Mouse (Mus musculus) large intestine, adult 2 months (tissue): ENCODE measurements at regions not wholly inside any gene's neighbourhood (a gene's known extent, or its start where the extent isn't known, plus 50 kb on each side); places are given as distances from the start of the nearest gene placed in this dataset.

Experiments used
- DNase-seq: peaks from one replicate; pipeline ENCODE4 v3.0.0-alpha.2; 2012; ENCODE audit warnings: low read depth, low spot score
- WGBS: fragments of 180-500 bp; shearing (Covaris S2); methylation state at CpG from one replicate; pipeline ENCODE4 v1.1.7; 2018; 5-methylcytosine and 5-hydroxymethylcytosine counted together

DNA sequence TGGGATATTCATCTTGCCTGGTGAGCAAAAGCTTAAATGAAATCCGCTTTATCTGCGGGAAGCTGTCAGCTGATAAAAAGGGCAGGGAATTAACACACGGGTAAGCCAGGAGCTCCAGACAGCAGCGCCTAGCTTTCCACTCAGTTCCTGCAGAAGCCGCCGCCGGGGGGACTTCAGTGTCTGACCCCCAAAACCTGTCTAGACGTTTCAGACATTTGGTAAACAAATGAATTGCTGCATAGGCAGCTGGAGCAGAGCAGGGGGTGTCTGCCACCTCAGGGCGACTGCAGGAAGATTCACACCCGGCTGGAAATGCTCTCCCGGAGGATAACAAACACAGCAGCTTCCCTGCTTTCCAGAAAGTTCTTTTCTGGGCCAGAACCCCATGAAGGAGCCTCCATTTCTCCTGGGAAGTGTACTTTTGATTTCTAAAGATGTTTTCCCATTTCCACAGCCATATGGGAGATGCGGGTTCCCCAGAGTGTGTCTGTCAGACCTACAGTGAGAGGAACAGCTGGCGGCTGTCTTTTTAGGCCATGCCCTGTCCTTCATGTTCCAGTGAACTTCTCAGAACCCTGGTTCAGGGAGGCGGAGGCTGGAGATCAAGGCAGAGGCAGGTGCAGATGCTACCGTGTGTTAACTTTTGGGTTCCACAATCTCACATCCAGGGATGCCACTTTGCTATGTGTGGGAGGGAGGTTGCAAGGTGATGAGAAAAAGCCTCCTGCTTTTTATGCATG is 58.7 kb upstream of the Pmepa1 start:
- DNase-seq, result no peak
- WGBS, result 38% methylated on average over 15 of the region's 15 CpGs

DNA sequence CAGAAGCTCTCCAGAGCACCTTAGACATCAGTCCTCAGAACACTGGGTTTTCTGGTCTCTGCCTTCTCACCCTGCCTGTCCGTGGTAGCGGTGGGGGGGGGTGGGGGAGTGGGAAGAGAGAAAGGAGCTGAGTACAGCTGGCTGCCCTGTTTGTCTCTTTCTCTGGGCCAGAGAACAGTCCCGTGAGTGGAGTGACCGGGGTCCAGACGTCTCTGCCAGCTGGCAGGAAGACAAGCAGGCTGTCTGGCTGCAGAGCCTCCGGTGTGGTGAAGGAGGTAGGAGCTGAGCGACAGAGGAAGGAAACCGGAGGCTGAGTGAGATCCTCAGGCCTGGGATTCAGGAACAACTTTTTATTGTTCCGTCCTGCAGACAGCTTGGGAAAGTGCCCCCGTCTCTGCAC is 59.5 kb upstream of the Pmepa1 start:
- no peak for DNase-seq
- WGBS, result 38% methylated on average over 10 of the region's 10 CpGs

DNA sequence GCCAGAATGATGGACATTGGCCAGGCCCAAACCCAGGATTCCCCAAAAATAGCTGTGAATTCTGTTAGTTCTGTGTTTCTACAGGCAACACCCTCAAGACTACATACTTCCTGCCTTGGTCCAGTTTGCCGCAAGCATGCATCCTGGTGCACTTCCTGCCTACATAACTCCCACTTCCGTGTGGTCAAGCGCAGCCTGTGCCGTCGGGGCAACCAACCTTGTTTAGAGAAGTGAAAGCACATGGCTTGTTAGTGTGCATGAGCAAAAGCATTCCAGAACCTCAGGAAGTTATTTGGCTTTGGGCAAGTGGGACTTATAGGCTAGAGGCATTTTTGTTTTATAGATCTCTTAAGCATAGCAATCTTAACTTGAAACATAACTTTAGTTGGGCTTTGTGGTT is 61.3 kb upstream of the Pmepa1 start:
- no peak for DNase-seq
- 65% methylated on average over 5 of the region's 5 CpGs for WGBS

DNA sequence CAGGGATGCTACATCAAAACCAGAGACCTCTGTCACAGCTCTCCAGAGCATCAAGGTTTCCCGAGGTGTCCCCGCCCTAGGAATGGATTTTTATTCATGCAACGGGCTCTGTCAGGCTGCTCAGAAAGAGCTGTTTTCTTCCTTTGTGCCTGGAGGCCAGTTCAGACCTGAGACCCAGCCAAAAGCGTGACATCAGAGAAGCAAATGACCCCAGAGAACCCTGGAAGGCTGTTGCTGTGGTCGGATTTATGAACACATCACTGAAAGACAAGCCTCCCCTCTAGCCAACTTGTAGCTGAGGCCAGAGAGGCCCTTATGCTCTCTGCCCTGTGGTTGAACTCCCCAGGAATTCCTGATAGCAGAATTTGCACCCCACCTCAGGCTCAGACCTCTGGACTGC is 62.3 kb upstream of the Pmepa1 start:
- 60% methylated on average over 5 of the region's 5 CpGs for WGBS
- DNase-seq, result no peak

DNA sequence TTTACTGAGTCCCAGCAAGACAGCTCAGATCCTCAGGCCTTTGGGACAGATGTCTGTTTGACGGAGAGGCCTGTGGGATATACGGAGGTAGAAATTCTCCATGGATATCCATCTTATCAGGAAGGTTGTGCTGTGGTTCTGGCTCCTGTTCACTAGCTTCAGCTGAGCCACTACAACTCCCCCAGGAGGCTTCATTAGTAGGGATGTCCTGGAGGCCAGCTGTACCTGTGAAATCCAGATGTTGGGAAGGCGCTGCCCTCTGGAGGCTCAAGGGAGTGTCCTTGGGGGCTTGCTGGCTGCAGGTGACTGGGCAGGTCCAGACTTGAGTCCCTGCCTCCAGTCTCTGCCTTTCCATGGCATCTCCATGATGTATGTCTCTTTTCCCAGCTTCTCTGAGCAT is 62.9 kb upstream of the Pmepa1 start:
- no peak for DNase-seq
- WGBS, result 90% methylated on average over 3 of the region's 3 CpGs

DNA sequence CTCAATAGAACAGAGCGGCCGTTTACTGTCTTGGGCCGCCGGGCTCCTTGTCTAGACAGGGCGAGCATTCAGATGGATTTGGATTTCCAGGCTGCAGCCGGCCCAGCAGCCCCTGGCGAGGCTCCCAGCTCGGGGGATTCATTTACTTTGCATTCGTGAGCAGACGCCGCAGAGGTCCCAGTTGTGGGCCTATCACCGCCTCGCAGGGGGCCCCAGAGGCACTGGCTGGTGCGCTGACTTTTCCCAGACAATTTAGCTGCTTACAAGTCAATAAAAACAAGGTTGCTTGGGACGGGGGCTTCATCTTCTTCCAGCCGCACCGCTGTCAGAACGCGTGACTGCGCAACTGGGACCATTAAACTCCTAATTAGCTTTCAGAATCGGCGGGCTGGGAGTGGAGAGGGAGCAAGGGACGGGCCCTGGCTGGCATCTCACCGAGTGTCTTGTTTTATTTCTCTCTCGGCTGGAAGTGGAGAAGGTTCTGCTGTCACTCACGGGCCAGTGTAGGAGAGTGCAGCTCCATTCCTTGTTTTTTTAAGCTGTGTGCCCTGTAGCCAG is 63.8 kb upstream of the Pmepa1 start:
- no peak for DNase-seq
- 29% methylated on average over 26 of the region's 26 CpGs for WGBS

DNA sequence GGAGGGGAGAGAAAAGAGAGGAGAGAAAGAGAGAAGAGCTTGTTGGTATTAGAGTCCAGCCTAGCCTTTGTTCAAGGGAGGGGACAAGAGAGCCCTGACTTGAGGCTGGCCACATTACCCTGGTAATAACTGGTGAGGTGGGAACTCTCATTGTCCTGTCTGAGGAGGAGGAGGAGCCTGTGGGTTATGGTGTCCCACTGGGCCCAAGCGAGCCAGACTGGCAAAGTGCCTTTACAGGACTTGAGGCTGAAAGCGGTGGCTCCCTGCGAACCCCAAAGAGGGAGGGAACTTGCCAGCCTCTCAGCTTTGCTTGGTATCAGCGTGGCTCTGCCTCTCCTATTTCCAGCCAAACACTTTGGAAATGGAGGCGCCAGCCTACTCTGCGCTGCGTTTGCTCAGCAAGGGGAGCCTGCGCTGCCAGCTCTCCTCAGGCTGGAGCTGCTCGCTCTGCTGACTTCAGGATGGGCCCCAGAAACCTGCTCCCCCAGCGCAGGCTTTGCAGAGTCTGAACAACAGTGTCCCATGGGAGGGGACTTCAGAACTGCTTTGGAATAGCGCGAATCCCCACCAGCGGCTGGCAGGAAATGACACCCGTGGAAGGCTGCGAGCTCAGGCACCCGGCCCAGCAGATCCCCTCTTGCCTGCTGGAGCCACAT is 66.4 kb upstream of the Pmepa1 start:
- no peak for DNase-seq
- 77% methylated on average over 16 of the region's 16 CpGs for WGBS

DNA sequence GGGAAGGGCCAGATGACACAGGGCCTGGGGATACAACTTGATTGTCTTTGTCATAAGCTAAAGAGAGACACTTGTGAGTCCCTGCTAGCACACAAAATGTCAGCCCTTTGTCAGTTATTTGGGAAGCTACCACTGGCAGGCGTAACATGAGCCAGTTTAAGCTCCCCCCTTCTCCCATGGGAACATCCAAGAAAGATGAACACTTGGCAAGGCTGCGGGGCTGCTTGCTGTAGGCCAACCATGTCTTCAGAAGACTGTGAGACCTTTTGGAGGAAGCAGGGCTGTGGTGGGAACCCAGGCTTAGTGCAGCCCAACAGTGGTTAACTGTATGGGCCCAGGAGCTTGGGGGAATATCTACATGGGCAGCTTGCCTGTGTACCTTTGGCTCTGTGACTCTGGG is 67.3 kb upstream of the Pmepa1 start:
- 88% methylated on average over 2 of the region's 2 CpGs for WGBS
- DNase-seq, result no peak

DNA sequence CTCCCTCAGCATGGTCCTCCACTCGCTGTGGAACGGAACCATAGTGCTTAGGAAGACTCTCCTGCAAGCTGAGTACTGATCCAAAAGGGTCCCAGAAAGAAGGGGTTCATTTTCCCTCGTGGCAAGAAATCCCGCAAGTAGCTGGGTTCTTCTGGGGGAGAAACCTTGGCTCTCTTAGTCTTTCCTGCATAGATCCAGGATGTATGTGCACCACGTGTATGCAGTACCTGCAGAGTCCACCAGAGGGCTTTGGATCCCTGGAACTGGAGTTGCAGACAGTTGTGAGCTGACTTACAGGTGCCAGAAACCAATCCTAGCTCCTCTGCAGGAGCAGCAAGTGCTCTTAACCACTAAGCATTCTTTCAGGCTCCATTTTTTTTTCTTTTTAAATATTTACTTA is 67.9 kb upstream of the Pmepa1 start:
- no peak for DNase-seq
- 97% methylated on average over 5 of the region's 5 CpGs for WGBS

DNA sequence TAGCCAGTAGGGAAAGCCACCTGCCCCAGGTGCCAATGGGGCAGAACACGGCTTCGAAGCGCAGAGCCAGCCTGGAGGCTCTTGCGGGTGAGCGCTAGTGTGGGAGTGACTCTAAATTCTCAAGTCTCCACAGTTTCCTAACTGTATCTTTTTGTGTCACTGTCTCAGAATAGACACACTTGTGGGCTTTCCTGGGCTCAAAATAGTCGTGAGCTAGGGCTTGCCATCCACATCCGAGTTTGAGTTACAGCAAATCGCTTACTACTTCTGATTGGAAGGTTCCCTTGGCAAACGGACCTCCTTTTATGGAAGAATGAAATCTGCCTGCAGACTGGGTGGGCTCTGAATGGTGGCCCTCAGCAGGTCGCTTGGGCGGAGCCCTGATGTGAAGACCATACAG is 71.0 kb upstream of the Pmepa1 start:
- no peak for DNase-seq
- WGBS, result 80% methylated on average over 11 of the region's 11 CpGs

DNA sequence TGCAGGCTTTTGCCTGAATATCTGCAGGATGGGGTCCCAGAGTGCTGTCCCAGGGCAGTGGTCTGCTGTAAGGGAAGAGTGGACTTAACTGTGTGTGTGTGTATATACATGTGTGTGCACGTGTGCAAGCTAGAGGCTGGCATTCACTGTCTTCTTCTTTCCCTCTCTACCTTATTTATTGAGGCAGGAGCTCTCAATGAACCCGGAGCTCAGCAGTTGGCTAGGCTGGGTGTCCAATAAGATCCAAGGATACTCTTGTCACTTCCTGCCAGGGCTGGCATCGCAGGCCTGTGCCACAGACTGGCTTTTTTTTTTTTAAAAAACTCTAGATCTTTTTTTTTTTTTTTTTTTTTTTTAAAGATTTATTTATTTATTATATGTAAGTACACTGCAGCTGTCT is 72.4 kb upstream of the Pmepa1 start:
- no peak for DNase-seq
- 60% methylated on average over 3 of the region's 3 CpGs for WGBS

DNA sequence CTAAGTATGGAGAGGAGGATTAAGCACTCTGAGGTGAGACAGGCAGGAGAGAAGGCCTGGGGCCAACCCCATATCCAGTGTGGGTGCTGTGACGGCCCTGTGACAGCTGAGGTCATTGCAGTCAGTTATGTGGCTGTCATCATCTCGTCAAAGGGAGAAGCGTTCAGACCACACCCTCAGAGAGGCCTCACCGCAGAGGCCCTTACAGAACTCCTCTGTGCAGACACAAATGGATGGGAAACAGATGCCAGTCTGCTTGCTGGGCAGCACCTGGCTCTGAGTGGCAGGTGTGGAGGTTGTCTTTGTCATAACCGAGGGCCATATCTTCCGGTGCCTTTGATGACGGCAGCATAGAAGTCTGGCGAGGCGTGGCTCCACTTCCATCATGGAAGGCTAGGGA is 73.2 kb upstream of the Pmepa1 start:
- DNase-seq, result no peak
- WGBS, result 29% methylated on average over 9 of the region's 9 CpGs

DNA sequence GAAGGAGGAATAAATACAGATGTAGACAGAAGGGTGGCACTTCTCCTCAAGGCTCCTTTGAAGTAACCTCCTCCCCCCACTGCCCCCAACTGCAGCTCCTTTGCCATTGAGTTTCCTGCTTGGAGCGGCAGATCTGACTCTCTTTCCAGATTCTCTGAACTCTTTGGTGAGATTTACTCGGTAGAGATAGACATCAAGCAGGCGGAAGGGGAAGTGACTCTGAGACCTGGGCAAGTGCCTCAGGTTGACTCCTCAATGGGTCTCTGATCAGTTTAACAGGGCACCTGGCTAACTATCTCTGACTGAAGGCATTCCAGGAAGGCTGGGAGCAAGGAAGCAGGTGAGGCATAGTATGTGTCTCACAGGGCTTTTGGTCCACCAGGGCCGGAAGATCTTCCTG is 73.6 kb upstream of the Pmepa1 start:
- 73% methylated on average over 4 of the region's 4 CpGs for WGBS
- DNase-seq, result no peak

DNA sequence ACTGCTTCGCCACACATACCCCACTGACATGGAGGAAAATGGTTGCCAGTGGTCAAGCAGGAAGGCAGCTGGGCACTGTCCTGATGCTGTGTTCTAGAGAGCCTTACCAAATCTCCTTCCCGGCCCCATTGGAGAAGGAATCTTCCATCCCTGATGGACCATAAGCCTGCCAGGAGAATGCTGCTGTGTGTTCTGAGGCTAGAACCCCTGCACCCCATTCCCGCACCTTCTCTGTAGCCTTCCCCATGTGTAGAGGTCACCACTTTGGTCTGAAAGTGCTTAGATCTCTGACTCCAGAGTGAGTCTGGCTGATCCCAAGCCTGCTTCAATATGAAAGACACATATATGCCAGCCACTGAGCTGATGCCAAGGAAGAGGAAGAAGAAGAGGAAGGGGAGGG is 74.1 kb upstream of the Pmepa1 start:
- no peak for DNase-seq
- 97% methylated on average over 3 of the region's 3 CpGs for WGBS

DNA sequence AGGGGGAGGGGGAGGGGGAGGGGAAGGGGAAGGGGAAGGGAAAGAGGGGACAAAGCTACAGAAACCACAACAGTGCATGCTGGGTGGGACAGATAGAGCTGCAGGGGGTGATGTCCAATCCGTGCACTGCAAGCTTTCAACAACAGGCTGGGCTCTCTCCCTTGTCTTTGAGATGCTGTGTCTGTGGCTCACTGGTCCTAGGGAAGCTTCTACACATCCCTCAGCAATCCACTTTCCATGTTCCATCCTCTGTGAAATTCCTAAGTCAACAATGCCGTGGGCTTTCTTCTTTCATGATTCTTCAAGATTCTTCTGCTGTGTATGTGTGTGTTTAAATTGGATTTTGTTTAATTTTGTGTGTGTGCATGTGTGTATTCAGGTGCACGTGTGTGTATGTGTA is 74.5 kb upstream of the Pmepa1 start:
- 53% methylated on average over 3 of the region's 3 CpGs for WGBS
- DNase-seq, result no peak

DNA sequence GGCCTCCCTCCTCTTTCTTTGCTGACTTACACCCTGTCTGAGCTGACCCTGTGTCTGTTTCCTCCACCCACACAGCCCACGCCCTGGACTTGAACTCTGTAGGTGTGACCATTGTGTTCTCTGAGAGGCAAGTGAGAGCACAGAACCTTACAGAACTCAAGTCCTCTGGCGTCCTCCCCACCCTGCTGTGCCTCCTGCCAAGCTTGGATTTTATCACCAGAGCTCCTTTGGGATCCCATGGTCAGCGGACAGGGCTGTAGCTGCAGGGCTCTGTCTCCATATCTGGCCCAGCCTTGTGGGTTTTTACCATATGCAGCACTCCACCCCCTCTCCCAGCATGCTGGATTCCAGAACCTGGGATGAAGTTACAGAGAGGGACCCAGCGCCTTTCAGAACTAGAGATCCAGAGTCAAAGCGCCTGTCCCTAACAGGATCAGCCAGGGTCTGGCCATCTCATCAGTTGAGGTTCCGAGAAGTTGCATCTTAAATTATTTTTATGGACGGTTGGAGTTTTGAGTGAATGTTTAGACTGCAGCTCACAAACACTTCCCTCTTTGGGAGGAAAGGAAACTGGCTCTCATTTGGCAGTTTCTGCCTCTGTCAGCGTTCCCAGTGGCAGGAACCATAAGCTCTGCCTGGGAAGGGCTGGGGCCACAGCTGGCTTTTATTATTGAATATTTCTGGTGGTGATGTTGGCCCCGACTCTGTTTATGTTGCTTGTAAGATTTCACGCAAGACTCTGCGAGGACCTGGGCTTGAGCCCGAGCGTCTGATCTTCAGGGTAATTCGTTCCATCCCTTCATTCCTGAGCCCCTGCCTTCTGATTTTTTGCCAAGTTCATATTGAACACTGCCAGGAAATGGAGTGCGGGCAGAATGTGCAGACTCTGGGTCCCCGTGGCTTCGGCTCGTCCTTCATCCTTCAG is 75.8 kb upstream of the Pmepa1 start:
- 40% methylated on average over 18 of the region's 18 CpGs for WGBS
- no peak for DNase-seq

DNA sequence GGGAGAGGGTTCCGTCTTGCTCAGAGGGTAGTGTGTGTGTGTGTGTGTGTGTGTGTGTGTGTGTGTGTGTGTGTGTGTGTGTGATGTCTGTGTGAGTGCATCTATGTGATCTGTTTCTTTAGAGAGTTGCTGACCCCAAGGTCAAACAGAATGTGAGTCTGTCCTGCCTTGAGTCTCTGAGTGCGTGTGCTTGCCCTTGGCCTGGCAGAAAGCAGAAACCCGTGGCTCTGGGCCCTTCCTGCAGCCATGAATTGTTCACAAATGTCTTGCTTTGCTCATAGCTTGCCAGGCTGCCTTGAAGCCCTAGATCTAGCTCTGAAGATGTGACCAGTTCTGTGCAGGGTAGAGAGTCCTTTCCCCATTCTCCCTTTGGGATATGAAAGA is 76.4 kb upstream of the Pmepa1 start:
- WGBS, result 52% methylated on average over 3 of the region's 3 CpGs
- no peak for DNase-seq

DNA sequence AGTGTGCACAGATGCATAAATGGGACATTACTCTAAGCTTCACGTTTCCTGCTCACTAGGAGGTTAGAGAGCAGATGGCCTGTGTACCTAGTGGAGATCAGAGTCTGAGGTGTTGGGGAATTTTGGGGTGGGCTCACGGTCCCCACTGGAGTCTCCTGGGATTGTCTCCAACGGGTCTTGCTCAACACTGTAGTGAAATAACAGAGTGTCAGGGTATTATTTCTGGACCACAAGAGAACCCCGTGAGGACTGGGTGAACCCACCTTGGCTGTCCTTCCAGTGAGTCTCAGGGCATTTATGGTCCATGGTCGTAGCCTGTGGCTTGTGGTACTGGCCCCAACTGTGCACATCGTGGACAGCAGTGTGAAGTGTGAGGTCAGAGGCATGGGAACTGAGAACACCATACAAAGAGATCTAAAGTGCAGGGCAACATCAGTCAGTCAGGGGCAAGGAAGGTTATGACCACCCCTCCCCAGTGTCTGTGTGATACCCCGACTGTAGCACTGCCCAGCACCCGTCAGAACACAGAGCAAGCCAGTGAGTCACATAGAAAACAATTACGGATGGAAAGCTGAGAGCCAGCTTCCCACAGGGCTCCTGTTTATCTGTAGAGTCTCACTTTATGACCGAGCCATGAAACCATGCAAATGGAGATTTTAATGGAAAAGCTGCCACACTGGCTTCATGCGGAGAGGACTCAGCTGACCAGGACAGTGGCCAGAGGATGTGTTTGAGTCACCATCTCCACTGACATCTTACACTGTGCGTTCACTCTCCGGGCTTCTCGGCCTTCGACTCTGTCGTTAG is 77.3 kb upstream of the Pmepa1 start:
- DNase-seq, result no peak
- WGBS, result 68% methylated on average over 16 of the region's 16 CpGs

DNA sequence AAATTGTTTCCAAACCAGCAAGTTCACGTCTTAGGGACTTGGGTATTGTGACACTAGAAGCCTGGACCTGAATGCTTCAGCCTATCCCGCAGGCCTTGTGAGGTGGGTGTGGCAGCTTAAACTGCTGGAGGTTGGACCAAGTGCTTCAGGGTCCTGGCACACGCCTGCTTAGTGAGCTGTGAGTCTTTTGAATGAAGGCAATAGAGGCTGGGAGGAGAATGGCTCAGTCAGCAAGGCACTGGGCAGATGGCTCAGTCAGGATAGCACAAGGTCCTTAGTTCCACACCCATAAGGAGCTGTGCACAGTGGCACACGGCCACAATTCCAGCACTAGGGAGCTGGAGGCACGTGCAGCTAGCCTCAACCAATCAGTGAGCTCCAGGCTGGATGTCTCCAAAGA is 80.5 kb upstream of the Pmepa1 start:
- DNase-seq, result no peak
- WGBS, result 43% methylated on average over 5 of the region's 5 CpGs
